Mouse (Mus musculus): ENCODE data around the gene Tlr3.

DNA sequence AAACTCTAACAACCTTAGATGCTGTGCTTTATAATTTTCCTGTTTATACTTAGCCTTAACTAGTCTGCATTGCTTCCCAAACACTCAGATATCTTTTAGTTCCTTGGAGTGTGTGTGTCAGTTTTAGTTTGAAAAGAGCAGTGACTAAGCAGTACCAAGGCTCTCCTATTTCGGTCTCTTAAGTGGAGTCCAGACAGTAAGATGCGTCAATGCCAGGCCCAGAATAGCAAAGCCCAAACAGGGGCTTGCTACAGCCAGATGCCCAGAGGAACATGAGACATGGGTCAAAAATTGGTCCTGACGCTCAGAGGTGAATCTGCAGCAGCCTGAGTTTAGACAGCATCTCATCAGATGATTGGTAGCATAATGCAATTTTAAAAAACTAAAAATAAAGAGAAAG lies 41.2 kb upstream of the Tlr3 start:
- TF ChIP-seq CTCF (conservative IDR thresholded peaks at IDR 0.05; ENCODE audit: low read length): no peak
- no peak for TF ChIP-seq NANOG (IDR thresholded peaks at IDR 0.05; ENCODE audit: borderline replicate concordance, low read length)
- no peak for TF ChIP-seq POU5F1 (IDR thresholded peaks at IDR 0.05; ENCODE audit: borderline replicate concordance, low read length)
